ENCODE assay signal across 15 mouse cellular contexts in genomic region chr4:101304114-101304513, GRCm38 (mm10).
"Had no signal": no experiment of that assay in that cellular context is flagged by ENCODE, and none has a peak within 500 bp of the region (broad histone marks: within the 10 kb centered on the region; RNA-seq: fewer than 3 reads in every experiment).

No protein-coding gene starts in this region.

- DNase-seq: lung, adult 18-20 months; lung, embryonic 14.5 days; lung, postnatal 10 days; lung, postnatal 4 days; midbrain, embryonic 14.5 days; thymus, adult 2 months; thymus, postnatal 25 days; thymus, postnatal 4 days had no signal

- H3K4me3 ChIP-seq: midbrain, embryonic 10.5 days; midbrain, embryonic 12.5 days; myocyte; neural tube, embryonic 13.5 days; neural tube, embryonic 15.5 days; stomach, embryonic 15.5 days had no signal

- H3K27ac ChIP-seq: midbrain, embryonic 10.5 days; midbrain, embryonic 12.5 days; neural tube, embryonic 13.5 days; neural tube, embryonic 15.5 days; stomach, embryonic 15.5 days; stomach, postnatal 0 days had no signal
